Mouse (Mus musculus): ENCODE measurements around the gene Spata2l. TPM values are rescaled to one million over a fixed set of nuclear protein-coding genes. Genes with fewer than 3 reads are reported as not detected.
"Not testable (repeated sequence)": the region's sequence is repeated elsewhere in the genome, so short reads cannot be mapped to it uniquely, and the experiment has no call there.

The Spata2l gene
- total RNA-seq (2021), result 1 to 10 TPM; 1.1 to 1.7 TPM
- long read RNA-seq, experiment 1, partial matches to known transcripts, result 0 of 3 reads
- long read RNA-seq, experiment 1, other reads (novel, unspliced or antisense), result 3 of 3 reads
- long read RNA-seq, experiment 2, result 0 reads

GRCm38 (mm10) chr8:123235520-123236497 lies at the start of gene Spata2l:
TSS of gene Spata2l (minus strand) at chr8:123236233.
- DNase-seq (ENCODE audit: low spot score), result peak; percentile 85

- DNase-seq (ENCODE audit: low spot score), result no peak
Observed at GRCm38 (mm10) chr8:123284493-123284892, 48.5 kb upstream of the Spata2l start.

GRCm38 (mm10) chr8:123283991-123284390 lies 48.0 kb upstream of the Spata2l start:
- no peak for DNase-seq (ENCODE audit: low spot score)

- DNase-seq (ENCODE audit: low spot score), result not testable (repeated sequence)
Observed at GRCm38 (mm10) chr8:123282994-123283393, 47.0 kb upstream of the Spata2l start.

- DNase-seq (ENCODE audit: low spot score), result no peak
Observed at GRCm38 (mm10) chr8:123280302-123281094, 44.5 kb upstream of the Spata2l start.

GRCm38 (mm10) chr8:123279828-123280227 lies 43.8 kb upstream of the Spata2l start:
- no peak for DNase-seq (ENCODE audit: low spot score)

- DNase-seq (ENCODE audit: low spot score), result no peak
Observed at GRCm38 (mm10) chr8:123278445-123278844, 42.4 kb upstream of the Spata2l start.

GRCm38 (mm10) chr8:123275096-123275495 lies 39.1 kb upstream of the Spata2l start:
- DNase-seq (ENCODE audit: low spot score), result no peak

- DNase-seq (ENCODE audit: low spot score), result no peak
Observed at GRCm38 (mm10) chr8:123274447-123274846, 38.4 kb upstream of the Spata2l start.

- no peak for DNase-seq (ENCODE audit: low spot score)
Observed at GRCm38 (mm10) chr8:123271901-123272300, 35.9 kb upstream of the Spata2l start.

- no peak for DNase-seq (ENCODE audit: low spot score)
Observed at GRCm38 (mm10) chr8:123271147-123271546, 35.1 kb upstream of the Spata2l start.

- no peak for DNase-seq (ENCODE audit: low spot score)
Observed at GRCm38 (mm10) chr8:123267926-123268656, 32.1 kb upstream of the Spata2l start.

- not testable (repeated sequence) for DNase-seq (ENCODE audit: low spot score)
Observed at GRCm38 (mm10) chr8:123257593-123257992, 21.6 kb upstream of the Spata2l start.

GRCm38 (mm10) chr8:123257114-123257513 lies 21.1 kb upstream of the Spata2l start:
- no peak for DNase-seq (ENCODE audit: low spot score)

- DNase-seq (ENCODE audit: low spot score), result no peak
Observed at GRCm38 (mm10) chr8:123255170-123255569, 19.1 kb upstream of the Spata2l start.

GRCm38 (mm10) chr8:123254099-123254885 lies 18.3 kb upstream of the Spata2l start, which contains the start of the genes Zfp276 and Vps9d1:
TSS of gene Zfp276 (plus strand) at chr8:123254195.
TSS of gene Vps9d1 (minus strand) at chr8:123254348.
- DNase-seq (ENCODE audit: low spot score), result peak; percentile 81

- no peak for DNase-seq (ENCODE audit: low spot score)
Observed at GRCm38 (mm10) chr8:123253451-123254098, 17.5 kb upstream of the Spata2l start.

- no peak for DNase-seq (ENCODE audit: low spot score)
Observed at GRCm38 (mm10) chr8:123252925-123253324, 16.9 kb upstream of the Spata2l start.

GRCm38 (mm10) chr8:123250940-123251339 lies 14.9 kb upstream of the Spata2l start:
- no peak for DNase-seq (ENCODE audit: low spot score)

GRCm38 (mm10) chr8:123248596-123248995 lies 12.6 kb upstream of the Spata2l start:
- DNase-seq (ENCODE audit: low spot score), result no peak

All from gastrocnemius, adult 18-20 months (tissue).